Mouse (Mus musculus): ENCODE results near the gene Ncmap.
"Not testable (repeated sequence)": the region's sequence is repeated elsewhere in the genome, so short reads cannot be mapped to it uniquely, and the experiment has no call there.

Ncmap gene

DNA sequence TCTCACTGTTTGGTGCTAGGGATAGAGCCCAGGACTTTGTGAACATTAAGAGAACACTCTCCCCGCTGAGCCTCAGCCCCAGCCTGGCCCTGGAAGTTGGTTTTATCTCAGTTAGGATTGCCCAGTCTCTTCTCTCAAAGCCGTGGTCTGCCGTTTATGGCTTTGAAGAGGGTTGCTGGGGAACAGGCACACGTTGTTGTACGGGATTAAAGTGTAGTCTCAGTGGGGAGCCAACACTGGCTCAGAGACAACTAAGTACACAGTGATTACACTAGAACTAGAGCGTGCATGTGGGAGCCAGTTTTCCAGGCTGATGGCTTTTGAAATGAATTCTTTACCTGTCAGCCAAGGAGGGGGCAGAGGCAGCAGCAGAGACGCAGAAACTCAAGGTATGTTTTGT lies 3.9 kb upstream of the Ncmap start:
- DNase-seq (ENCODE audit: low spot score in 2 of 2) = no peak

DNA sequence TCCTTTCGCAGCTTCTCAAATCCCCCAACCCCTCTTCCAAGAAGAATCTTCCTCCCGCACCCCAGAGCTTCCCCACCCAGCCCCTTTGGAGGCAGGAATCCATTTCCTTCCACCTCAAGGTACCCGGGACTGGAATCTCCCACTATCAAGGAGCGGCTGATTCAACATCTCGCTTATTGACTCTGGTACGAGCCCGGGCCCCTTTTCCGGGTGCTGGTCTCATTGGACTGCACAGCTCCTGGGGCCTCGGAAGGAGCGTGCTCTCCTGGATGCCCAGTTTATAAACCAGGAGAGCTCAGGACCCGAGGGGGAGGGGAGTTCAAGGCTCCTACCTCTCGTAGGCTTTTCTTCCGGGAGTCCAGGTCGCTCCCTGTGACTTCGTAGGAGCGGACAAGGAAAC lies 476 bp downstream of the Ncmap start:
- no peak for DNase-seq (ENCODE audit: low spot score in 2 of 2)

DNA sequence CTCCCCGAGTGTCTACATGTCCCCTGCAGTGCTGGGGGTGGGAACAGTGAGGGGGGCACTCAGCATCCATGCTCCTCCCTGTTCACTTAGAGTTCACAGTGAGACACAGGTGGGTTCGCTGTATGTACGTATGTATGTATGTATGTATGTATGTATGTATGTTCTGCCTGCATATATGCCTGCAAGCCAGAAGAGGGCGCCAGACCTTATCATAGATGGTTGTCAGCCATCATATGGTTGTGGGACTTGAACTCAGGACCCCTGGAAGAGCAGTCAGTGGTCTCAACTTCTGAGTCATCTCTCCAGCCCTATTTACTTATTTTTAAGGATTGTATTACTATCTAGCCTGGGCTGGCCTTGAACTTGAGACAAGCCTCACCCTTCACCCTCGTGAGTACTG lies 1.7 kb downstream of the Ncmap start:
- no peak for DNase-seq (ENCODE audit: low spot score in 2 of 2)

DNA sequence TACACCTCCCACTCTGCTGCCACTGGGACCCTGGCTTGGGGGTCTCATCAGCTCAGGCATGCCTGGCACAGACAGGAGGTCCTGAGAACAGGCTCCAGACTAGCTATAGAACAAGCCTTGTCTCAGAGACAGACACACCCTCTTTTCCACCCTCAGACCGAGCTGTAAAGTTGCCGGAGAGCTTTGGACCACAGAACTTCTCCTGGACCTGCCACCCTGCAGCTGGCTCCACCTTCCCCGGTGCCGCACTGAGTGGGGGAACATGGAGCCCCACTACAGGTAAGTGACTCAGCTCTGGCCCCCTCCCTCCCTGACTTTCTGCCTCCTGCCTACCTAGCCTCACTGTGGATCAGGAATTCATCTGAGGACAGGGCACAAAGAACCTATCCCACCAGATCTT lies 2.7 kb downstream of the Ncmap start:
- no peak for DNase-seq (ENCODE audit: low spot score in 2 of 2)

DNA sequence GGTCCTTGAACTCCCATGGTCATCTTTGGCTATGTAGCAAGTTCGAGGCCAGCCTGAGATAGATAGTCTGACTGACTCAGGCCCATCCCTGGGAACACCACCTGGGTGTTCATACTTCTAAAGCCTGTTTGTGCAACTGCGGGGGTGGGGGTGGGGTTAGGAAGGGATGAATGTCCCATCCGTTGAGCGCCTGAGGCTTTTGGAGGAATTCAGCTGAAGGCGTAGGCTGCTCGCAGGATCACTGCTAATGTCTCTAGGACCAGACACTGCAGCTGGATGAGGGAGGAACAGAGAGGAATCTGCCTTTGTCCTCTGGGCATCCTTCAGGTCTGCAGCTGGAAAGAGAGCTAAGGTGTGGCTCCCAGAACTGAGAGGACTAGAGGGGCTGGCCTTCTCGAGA lies 3.4 kb downstream of the Ncmap start:
- no peak for DNase-seq (ENCODE audit: low spot score in 2 of 2)

DNA sequence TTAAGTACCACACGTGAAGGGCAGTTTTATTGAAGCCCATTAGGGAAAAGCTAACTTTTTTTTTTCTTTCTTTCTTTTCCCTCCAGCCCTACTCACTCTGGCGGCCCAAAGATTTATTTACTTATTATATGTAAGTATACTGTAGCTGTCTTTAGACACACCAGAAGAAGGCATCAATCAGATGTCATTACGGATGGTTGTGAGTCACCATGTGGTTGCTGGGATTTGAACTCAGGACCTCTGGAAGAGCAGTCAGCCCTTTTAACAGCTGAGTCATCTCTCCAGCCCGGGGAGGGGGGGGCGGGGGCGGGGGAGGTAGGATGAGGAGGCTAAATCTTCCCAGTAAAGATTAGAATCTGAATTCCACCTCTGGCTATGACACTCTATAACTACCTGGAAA lies 4.6 kb downstream of the Ncmap start:
- no peak for DNase-seq (ENCODE audit: low spot score in 2 of 2)

DNA sequence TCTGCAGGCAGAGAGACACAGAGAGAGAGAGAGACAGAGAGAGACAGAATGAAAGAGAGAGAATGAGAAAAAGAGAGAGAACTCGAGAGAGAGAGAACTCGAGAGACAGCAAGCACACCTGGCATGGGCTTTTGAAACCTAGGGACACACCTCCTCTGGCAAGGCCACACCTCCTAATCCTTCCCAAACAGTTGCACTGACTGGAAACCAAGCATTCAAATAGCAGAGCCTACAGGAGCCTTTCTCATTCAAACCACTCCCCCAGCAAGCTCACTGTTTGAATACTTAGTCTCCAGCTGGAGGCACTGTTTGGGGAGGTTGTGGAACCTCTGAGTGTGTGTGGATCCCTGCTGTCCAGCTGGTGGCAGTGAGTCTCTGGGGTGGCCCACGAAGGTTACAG lies 5.2 kb downstream of the Ncmap start:
- no peak for DNase-seq (ENCODE audit: low spot score in 2 of 2)

DNA sequence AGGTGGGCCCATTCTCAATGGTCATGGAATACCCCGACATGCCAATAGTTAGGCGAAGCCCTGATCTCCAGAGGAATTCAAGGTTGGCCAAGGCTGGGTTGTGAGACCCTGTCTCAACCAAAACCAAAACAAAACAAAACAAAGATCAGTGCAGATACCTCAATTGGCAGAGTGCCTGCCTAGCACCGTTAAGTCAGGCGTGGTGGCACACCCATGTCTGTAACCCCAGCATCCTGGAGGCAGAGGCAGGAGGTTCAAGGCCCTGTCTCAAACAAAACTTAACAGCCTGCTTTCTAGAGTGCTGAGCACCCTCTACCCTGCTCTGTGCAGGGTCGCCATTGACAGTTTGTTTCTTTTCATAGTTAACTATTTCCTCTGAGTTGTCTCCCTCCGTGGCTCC lies 7.0 kb downstream of the Ncmap start:
- no peak for DNase-seq (ENCODE audit: low spot score in 2 of 2)

DNA sequence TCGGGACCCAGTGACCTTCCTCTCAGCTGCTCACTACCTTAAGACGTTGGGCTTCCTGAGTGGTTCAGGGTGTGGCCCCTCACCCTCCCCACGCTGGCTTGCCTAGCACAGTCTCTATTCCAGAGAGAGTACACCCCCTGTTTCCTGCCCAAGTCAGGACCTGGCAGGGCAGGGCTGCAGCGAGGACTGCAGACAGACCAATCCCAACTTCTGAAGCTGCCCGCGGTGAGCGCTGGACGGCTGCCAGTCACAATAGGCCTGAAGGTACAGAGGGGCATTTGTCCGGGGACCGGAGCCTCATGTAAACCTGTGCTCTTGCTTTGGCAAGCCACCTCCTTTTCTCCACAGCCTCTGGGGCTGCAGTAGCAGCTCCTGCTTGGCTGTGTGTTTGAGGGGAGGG lies 12.4 kb downstream of the Ncmap start:
- DNase-seq (ENCODE audit: low spot score in 2 of 2) = no peak

DNA sequence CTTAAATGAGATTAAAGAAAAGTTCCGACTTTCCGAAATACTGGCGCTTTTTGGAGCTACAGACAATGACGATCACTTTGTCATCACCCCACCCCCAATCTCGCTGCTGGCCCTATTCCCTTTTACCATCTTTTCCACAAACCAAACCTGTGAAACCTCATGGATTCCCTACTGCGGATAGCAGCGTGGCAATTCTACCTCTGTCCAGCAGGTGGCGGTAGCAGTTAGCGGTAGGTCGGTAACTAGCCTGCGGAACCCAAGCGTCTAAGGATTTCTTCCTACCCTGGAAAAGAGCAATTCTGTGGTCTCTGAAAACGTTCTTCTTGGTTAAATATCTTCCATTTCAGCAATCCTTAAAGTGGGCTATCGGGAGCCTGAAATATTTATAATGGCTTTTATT lies 15.7 kb downstream of the Ncmap start:
- peak; percentile 27 to 36 for DNase-seq (ENCODE audit: low spot score in 2 of 2)

DNA sequence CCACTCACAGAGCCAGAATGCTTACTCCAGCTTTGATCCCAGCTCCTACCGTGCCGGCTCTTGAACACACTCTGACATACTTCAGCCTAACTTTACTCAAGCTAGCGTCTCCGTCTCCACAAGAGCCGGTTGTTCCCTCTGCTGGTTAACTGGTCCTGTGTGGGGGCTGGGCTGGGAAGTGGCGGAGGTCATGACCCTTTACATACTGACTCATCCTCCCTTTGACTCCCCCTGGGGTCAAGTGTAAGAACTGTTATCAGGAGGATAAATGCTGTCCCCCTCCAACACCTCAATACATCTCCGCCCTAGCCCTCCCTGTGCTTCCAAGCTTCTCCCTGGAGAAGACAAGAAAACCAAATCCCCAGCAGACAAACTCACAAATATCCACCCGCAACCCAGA lies 16.7 kb downstream of the Ncmap start:
- DNase-seq (ENCODE audit: low spot score in 2 of 2) = no peak

DNA sequence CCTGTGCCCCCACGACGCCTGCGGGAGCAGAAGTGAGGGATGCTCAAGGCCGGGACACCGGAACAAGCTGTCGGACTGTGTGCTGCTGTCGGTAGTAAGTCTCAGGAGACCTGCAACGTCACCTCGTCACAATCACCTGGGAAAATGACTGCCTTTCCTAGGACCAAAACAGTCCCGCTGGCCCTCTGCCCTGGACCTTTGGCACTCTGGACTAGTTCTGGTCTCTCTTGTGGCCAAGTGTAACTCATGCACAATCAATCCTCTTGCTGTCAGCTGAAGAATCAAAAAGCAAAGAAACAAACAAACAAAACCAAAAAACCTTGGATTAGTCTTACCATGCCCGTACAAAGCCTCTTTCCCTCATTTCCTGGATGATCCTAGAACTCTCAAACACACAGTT lies 20.8 kb downstream of the Ncmap start:
- DNase-seq (ENCODE audit: low spot score in 2 of 2) = no peak

DNA sequence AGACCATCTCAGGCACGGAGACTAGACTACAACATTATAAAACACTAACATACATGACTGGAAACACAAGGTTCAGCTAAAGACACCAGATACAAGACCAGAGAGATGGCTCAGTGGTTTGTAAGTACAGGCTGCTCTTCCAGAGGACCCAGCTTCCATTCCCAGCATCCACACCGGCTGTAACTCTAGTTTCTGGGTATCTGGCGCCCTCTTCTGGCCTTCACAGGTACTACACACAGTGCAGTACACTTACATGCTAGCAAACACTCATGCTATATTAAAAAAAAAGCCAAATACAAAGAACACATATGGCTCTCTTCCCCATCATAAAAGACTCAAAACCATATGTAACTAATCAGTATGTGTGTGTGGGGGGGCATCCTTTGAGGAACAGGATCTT lies 22.6 kb downstream of the Ncmap start:
- DNase-seq (ENCODE audit: low spot score in 2 of 2) = no peak

DNA sequence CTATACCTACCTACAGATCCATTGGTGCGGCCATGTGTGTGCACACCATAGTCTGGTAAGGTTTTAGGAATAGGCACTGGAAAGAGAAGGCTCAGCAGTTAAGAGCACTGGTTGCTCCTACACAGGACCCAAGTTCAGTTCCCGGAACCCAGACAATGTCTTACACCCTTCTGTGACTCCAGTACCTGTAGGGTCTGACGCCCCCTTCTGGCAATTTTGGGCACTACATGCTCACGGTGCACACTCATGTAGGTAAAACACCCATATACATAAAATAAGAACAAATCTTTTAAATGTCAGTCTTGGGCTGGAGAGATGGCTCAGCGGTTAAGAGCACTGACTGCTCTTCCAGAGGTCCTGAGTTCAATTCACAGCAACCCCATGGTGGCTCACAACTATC lies 24.7 kb downstream of the Ncmap start:
- no peak for DNase-seq (ENCODE audit: low spot score in 2 of 2)

DNA sequence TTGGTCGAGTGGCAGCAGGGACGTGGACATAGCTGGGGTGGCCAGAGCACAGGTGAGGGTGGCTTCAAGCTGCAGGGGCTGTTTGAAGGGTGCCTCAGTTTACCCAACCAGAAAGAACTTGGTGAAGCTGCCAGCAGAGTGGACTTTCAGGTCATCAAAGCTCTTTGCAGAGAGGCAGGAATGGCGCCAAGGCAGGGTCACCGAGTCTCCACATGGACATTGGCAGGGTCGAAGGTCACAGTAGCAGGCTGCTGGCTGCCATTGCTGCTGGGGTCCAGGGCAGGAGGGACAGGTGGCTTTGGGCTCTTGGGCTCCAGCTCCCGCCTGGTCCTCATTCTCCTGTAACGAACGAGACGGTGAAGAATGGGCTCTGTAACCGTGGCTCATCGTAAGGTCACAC lies 27.7 kb downstream of the Ncmap start:
- no peak for DNase-seq (ENCODE audit: low spot score in 2 of 2)

DNA sequence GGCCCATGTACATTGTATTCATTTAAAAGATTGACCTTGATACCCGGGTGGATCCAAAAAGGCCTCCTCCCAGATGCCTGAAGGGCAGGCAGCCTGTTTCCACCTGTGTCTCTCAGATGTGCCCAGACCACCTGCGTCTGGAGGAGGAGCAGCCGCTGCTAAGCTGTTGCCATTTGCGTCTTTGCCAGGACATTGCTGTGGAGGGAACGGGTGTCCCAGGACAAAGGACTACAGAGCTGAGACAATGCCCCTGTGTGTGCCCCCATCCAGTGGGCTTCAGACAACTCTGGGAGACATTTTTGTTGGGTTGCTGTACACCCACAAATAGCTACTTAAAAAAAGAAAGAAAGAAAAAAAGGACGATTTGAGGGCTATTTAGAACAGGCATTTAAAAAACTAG lies 35.2 kb downstream of the Ncmap start:
- DNase-seq (ENCODE audit: low spot score in 2 of 2) = no peak

DNA sequence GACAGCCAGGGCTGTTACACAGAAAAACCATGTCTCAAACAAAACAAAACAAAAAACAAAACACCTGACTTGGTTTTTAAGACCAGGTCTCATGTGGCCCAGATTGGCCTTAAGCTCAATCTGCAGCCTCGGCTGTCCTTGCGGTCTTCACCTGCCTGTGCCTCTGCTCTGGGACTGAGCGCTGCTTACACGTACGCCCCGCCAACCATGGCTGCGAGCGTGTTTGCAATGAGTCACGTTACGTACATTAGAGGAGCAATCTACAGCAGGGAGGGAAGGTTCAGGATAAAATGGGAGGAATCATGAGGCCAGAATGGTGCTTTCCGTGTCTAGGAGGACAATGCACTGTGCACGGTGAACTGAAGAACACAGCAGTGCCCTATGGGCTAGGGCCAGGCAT lies 36.3 kb downstream of the Ncmap start:
- no peak for DNase-seq (ENCODE audit: low spot score in 2 of 2)

DNA sequence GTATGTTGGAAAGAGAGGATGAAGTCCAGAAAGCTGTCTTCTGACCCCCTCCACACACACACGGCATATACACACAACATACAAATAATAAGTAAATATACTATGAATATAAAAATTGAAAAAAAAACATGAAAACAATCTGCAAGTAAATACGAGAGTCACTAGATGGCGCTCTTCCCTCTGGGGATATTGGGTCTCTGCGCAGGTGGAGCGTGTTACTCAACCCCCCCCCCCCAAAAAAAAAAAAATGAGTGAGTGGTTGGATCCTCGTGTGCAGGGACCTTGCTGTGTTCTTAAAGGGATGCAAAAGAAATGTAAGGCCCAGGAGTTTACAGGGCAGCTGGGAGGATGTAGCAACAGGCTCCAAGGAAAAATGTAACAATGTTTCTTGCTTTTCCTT lies 39.3 kb downstream of the Ncmap start:
- DNase-seq (ENCODE audit: low spot score in 2 of 2) = peak in 1 of 2 experiments; percentile 45

DNA sequence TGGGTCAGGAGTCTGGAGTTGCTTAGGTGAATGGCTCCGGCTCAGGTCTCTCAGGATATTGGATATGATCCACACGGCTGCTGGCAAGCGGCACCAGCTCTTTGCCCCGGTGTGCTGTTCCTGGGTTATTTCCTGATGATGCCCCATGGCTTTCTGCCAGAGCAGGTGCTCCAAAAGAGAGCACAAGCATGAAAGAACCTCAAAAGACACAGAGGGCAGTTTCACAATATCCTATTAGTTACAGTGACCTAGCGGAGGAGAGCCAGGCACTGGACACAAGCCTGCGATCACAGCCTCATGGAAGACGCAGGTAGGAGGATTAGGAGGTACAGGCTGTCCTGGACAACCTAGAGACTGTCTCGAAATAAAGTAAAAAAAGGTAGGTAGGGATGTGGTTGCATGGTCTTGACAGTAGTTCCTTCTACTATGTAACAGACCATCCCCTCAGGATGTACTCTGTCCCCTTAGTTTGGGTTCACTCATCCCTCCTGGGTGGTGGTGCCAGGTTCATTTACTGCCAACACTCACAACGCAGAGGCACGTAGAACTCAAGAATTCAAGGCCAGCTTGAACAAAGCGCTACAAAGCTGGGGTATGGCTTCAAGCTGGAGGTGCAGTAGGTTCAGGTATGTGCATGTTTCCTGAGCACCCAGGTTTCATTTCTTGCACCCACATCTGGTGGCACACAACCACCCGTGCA lies 40.7 kb downstream of the Ncmap start:
- no peak for DNase-seq (ENCODE audit: low spot score in 2 of 2)

DNA sequence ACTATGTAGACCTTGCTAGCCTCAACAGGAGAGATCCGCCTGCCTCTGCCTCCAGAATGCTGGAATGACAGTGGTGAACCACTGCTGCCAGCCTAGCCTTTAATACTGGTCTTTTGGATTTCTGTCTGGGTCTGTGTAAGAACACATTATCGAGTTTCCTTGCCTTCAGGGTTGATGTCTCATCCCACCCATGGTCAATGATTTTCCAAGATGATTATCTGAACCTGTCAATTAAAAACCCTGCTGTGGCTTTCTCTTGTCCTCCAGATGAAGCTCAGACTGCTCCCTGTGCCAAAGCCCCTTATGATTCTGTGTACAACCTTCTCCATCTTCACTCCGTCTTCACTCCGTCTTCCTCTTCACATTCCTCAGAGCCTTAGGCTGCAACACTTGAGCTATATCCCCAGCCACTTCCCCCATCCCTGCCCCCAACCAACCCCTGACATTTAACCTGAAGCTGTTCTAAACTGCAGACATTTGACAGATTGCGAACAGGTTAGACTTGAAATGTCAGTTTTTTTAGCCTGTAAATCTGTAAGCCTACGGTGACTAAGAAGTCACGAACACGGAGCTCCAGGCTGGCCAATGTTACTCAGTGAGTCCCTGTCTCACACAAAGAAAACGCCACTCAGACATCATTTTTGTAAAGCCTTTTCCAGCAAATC lies 42.0 kb downstream of the Ncmap start:
- DNase-seq (ENCODE audit: low spot score in 2 of 2) = no peak

DNA sequence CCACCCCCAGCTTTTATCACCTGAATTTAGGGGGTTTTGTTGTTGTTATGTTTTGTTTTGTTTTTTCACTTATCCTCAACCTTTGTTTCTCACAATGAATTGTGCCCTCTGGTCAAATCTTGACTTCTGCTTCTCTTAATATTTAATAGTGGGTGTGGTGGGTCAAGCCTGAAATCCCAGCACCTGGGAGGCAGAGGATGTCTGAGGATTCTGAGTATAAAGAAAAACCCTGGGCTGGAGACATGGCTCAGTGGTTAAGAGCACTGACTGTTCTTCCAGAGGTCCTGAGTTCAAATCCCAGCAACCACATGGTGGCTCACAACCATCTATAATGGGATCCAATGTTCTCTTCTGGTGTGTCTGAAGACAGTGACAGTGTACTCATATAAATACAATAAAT lies 43.3 kb downstream of the Ncmap start:
- DNase-seq (ENCODE audit: low spot score in 2 of 2) = not testable (repeated sequence)

DNA sequence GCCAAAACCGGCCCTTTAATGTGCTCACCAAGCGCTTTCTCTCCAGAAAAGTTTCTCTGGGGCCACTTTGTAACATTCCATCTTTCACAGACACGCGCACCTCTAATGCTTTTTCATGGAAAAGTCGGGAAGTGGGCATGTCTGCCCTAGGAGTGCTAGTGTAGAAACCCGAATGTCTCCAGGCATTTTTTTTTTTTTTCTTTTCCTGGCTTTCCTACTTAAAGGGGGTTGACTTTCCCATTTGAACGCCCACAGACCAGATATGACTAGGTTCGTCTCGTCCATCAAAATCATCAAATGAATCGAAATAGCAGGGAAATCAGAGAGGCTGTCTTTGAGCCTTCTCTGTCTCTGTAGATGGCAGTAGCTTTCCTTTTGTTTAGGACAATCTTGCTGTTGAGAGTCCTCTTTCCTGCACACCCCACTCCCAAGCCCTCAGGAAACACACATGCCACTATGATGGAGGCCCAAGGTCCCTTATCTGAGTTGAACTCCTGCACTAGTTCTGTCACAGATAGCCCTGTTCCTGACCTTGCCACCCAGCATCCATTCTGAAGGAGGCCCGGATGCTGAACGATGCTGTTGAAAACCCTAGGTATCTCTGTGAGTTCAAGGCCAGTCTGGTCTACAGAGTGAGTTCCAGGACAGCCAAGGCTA lies 44.1 kb downstream of the Ncmap start:
- peak; percentile 20 to 23 for DNase-seq (ENCODE audit: low spot score in 2 of 2)

DNA sequence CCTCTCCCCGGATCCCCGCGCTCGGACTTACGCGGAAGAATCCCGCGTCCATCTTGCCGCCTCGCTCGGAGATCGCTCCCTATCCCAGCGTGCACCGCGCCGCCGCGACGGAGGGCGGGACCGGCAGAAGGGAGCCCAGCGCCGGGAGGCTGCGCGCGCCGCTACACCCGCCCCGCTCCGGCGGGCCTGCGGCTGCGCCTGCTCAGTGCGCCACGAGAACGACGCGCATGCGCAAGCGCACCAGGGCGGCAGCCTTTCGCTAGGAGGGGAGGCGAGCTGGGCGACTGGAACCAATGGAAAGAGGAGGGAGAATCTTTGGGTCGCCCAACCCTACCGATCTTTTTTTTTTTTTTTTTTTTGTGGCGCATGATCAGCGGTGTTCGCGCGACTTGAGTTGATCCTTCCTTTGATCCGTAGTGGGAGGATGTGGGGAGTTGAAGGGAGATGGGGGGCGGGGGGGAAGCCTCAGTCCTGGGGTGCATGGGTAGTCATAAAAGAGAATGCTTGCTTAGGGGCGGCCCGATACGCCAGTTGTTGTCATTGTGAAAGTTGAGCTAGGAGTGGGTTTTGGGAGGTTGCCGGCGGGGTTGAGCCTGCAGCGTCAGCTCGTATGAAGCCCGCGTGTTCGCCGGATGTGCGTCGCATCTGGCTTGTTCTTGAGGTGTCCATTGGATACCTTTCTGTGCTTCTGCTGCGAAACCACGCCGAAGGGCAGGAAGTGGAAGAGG lies 44.8 kb downstream of the Ncmap start, which contains the start of gene Srrm1:
Gene Srrm1, minus strand, starts transcription at position 256 of the 728 bp plus-strand sequence.
- DNase-seq (ENCODE audit: low spot score in 2 of 2) = peak; percentile 97 to 99

All from spleen, postnatal 36 days (tissue).